Mouse (Mus musculus) spleen, adult 2 months (tissue): ENCODE data around the gene Trak2. TPM values are rescaled to one million over a fixed set of nuclear protein-coding genes. Genes with fewer than 3 reads are reported as not detected.

Experiments used
- DNase-seq, 2 experiments: peaks; one replicate each; pipeline versions ENCODE4 v3.0.0 to v3.0.0-alpha.2; 2012 to 2021; ENCODE audit warnings: low spot score in 2 of 2, low read depth in 1 of 2
- H3K27ac ChIP-seq: fragments of 200-500 bp; 2 replicates; pipeline ENCODE4 v1.5.1; 2012; ENCODE audit warnings: low read length, inconsistent platforms; ENCODE audit not compliant: insufficient read depth
- H3K27me3 ChIP-seq: fragments of 200-500 bp; 2 replicates; pipeline ENCODE4 v1.6.1; 2012; ENCODE audit warnings: mild to moderate bottlenecking, moderate library complexity, low read length, inconsistent platforms; ENCODE audit not compliant: control insufficient read depth, insufficient read depth
- H3K36me3 ChIP-seq: fragments of 200-500 bp; 2 replicates; pipeline ENCODE4 v1.6.1; 2012; ENCODE audit warnings: mild to moderate bottlenecking, low read length, inconsistent platforms; ENCODE audit not compliant: control insufficient read depth, insufficient read depth
- H3K4me1 ChIP-seq: fragments of 200-500 bp; 2 replicates; pipeline ENCODE4 v1.6.1; 2011; ENCODE audit warnings: inconsistent platforms; ENCODE audit not compliant: control insufficient read depth, insufficient read depth, insufficient read length
- H3K4me3 ChIP-seq: fragments of 200-500 bp; 2 replicates; pipeline ENCODE4 v1.5.1; 2011; ENCODE audit warnings: mild to moderate bottlenecking, inconsistent platforms; ENCODE audit not compliant: insufficient read depth, insufficient read length; ENCODE audit errors: extremely low read depth
- CTCF ChIP-seq: fragments of 200-500 bp; IDR thresholded peaks from 2 replicates; pipeline ENCODE4 v1.5.1; 2011; ENCODE audit warnings: mild to moderate bottlenecking, inconsistent platforms; ENCODE audit not compliant: insufficient read depth, insufficient read length, insufficient replicate concordance; ENCODE audit errors: extremely low read depth
- POLR2A ChIP-seq: fragments of 200-500 bp; IDR thresholded peaks from 2 replicates; pipeline ENCODE4 v1.6.1; 2011; ENCODE audit warnings: low read depth, low read length, inconsistent platforms
- WGBS: fragments of 180-500 bp; shearing (Covaris S2); methylation state at CpG from one replicate; pipeline ENCODE4 v1.1.7; 2018; 5-methylcytosine and 5-hydroxymethylcytosine counted together
- polyA plus RNA-seq: library from polyadenylated mRNA; depleted of rRNA; stranded (reverse); fragments of >200 nt; gene quantifications from 2 replicates; pipeline ENCODE4 v1.2.3, GENCODE M21; 2012

Gene Trak2
- polyA plus RNA-seq, 1 experiment: 51.6 TPM

DNA sequence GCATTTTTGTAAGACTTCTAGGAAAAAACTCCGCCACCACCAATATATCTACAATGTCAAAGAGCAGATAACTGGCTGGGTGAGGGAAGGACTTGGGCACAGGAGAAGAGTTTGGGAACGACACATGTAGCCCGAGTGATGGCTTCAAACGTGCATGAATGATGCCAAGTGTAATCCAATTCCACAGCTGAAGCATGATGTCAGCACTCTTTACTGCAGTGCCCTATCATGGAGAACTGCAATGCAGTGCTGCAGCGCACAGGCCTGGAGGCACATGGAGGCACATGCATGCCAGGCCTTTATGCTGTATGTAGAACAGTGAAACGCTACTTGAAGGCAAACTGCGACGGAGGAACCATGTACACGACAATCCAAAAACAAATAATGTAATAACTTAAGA lies 26.5 kb downstream of the Trak2 start:
- Histone ChIP-seq H3K4me1 (peaks cover 14% of the 10 kb centered on the region), H3K36me3 (peaks cover 10% of the 10 kb centered on the region), H3K27ac (no peak overlapping the region), H3K4me3 (no peak overlapping the region), H3K27me3 (no peaks in the 10 kb centered on the region)
- no peak for DNase-seq
- TF ChIP-seq CTCF: no peak
- TF ChIP-seq POLR2A: no peak
- 97% methylated on average over 9 of the region's 9 CpGs for WGBS

DNA sequence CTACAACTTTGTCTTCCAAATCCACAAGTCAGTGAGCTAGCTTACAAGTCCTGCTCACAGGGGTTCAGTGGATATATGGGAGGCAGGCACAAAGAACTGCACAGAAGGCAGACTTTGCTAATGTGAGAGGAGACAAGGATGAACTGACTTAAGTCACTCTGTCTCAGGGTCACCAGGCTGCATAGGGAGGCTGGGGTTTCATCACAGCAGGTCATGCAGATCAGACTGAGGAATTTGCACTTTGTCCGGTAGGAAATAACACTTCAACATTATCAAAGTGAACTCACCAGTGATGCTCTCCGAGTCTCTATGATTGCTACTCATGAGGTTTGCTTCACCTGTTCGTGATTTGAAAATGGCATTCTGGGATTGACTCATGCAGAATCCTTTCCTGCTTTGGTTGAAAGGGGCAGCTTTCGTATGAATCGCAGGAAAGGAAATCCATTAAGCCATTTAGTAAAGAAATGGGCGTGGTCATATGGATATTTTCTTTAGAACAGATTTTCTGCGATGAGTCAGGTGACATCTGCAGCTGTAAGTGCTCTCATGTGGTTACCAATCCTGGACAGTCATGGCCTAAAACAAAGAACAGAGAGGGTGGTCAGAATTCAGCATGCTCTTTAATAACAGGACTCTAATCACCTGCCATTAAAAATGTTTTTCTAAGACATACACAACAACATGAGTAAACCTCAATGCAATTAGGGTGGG lies 27.1 kb downstream of the Trak2 start:
- H3K4me1 ChIP-seq: peaks cover 13% of the 10 kb centered on the region
- peaks cover 10% of the 10 kb centered on the region for H3K36me3 ChIP-seq
- no peak overlapping the region for H3K4me3 ChIP-seq
- no peaks in the 10 kb centered on the region for H3K27me3 ChIP-seq
- WGBS: 87% methylated on average over 7 of the region's 7 CpGs
- no peak overlapping the region for H3K27ac ChIP-seq
- TF ChIP-seq CTCF (no peak), POLR2A (no peak)
- no peak for DNase-seq

DNA sequence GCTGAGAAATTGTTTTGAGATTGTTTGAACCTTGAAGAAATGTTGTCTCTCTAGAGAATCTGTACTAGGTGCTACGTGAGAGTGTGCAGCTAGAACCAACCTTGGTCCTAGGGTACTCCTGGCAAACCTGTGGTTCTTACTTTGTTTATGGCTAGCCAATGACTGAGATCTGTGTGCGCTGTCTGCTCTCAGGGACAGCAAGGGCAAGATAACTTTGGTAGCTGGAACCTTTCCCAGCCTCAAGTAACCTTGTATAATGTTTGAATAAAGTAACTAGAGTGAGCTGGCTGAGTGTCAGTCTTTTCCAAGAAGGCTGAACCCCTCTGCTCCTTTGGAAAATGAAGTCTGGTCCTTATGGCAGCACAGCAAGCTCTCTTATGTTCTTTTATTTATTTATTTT lies 27.7 kb downstream of the Trak2 start:
- no peaks in the 10 kb centered on the region for H3K27me3 ChIP-seq
- no peak for TF ChIP-seq POLR2A
- no peak for TF ChIP-seq CTCF
- no peak for DNase-seq
- no peak overlapping the region for H3K4me3 ChIP-seq
- H3K27ac ChIP-seq: no peak overlapping the region
- 95% methylated on average over 2 of the region's 2 CpGs for WGBS
- peaks cover 13% of the 10 kb centered on the region for H3K4me1 ChIP-seq
- H3K36me3 ChIP-seq: peaks cover 10% of the 10 kb centered on the region

- H3K27ac ChIP-seq: peak overlapping the region; percentile 77
- WGBS: 68% methylated on average over 9 of the region's 9 CpGs
- peaks cover 4% of the 10 kb centered on the region; the same call in 1 of the 2 replicates for H3K36me3 ChIP-seq
- H3K27me3 ChIP-seq: no peaks in the 10 kb centered on the region
- peaks cover 7% of the 10 kb centered on the region; the same call in 1 of the 2 replicates for H3K4me1 ChIP-seq
- no peak for DNase-seq
- no peak overlapping the region for H3K4me3 ChIP-seq
- TF ChIP-seq CTCF (no peak), POLR2A (no peak)
Measured at GRCm38 (mm10) chr1:58937606-58938099, 35.6 kb downstream of the Trak2 start.

DNA sequence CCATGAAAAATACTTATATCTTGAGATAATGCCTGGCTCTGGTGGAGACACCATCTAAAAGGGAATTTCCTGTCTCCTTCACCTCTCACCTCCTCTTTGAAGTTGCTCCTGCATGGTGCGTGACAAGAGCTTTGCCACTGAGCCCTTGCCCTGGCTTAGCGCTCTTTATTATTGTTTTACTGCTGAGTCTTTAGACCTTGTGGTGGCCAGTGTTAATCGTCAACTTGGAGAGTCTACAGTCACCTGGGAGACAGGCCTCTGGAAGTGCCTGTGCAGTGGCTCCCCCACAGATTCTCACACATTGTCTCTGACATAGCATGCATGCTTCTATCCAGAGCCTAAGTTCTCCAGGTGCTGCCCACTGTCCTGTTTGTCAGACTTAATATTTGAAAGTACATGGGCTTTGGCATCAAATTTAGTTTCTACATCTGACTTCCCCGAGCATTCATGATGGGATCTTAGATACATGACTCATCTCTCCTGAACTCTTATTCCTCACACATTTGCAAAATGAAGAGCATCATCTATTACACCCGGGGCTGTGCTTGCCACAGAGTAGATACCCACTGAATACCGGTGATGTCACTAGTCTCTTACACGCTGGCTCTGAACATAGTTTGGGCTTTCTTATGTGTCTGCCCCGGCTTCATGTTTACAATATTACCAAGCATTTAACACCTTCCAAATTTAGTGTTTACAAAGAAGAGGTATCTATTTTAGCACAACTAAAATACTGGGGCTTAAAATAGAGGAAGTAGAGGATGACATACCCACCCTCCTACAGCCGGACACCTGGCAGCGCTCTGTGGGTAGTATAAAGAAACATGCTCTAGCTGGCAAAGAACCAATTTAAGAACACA lies 36.3 kb downstream of the Trak2 start:
- Histone ChIP-seq H3K4me3 (no peak overlapping the region), H3K4me1 (peaks cover 7% of the 10 kb centered on the region; the same call in 1 of the 2 replicates), H3K27ac (peak overlapping the region; percentile 77), H3K27me3 (no peaks in the 10 kb centered on the region), H3K36me3 (peaks cover 4% of the 10 kb centered on the region; the same call in 1 of the 2 replicates)
- DNase-seq: no peak
- TF ChIP-seq CTCF (no peak), POLR2A (no peak)
- WGBS: 63% methylated on average over 10 of the region's 10 CpGs

DNA sequence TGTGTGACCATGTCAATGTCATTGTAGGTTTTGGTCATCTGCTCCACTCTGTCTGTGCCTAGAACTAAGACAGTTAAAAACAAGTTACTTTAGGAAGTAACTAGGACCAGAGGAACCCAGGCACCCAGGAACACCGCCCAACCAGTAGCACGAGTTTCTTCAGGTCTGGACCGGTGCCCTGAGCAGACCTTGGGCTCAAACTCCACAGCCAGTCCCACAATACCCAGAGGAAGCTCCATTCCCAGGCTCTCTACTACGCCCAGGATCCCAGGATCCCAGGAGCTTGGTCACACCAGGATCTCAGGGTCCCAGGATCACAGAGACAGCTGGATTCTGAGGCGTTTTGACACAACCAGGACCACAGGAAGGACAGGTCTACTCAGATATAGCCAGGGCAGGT lies 46.6 kb downstream of the Trak2 start:
- Histone ChIP-seq H3K4me1 (no peaks in the 10 kb centered on the region), H3K27ac (no peak overlapping the region), H3K4me3 (no peak overlapping the region), H3K36me3 (peaks cover 14% of the 10 kb centered on the region), H3K27me3 (no peaks in the 10 kb centered on the region)
- DNase-seq: no peak
- WGBS: 96% methylated on average over 5 of the region's 5 CpGs
- no peak for TF ChIP-seq CTCF
- no peak for TF ChIP-seq POLR2A
